ENCODE assay signal across 9 mouse cellular contexts in the genomic region with DNA sequence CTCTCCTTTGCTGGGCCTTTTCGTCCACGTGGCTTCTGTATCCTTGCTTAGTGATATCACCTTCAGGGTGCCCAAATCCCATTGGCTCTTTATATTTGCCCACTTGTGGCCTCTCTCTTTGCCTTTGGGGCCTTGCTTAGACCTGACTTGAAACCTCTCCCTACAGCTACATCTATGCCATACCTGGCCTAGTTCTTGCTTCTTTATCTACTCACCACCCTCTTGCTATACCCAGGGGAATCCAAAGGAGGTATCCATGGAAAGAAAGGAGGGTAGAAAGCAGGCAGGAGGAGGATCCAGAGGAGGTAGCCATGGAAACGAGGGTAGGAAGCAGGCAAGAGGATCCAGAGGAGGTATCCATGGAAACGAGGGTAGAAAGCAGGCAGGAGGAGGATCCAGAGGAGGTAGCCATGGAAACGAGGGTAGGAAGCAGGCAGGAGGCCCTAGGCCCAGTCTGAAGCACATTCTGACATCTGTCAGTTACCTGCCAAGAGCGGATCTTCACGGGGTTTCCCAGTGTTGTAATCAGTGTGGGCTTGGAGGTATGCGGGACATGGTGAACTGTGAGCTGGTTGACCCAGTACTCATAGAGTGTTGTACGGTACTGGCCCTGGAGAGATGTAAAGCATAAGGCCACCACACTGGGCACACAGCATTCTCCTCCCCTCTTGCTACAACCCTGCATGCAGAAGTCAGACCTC. TPM values are rescaled to one million over a fixed set of nuclear protein-coding genes. Genes with fewer than 3 reads are reported as not detected.
A peak's percentile ranks its signal among the peaks of the same experiment; 100 is the strongest.
DNase-seq lines count a peak whose midpoint lies in the region; ATAC-seq lines count a peak whose summit lies in the region.
"Had no signal": no experiment of that assay in that cellular context is flagged by ENCODE, and none has a peak within 500 bp of the region (broad histone marks: within the 10 kb centered on the region; RNA-seq: fewer than 3 reads in every experiment).

No protein-coding gene starts in this region.

- no peaks in the 10 kb centered on the region for H3K36me3 ChIP-seq in kidney, embryonic 14.5 days (ENCODE audit: control insufficient read depth, insufficient read depth, low read length)
- no peaks in the 10 kb centered on the region for H3K36me3 ChIP-seq in liver, embryonic 11.5 days (ENCODE audit: control insufficient read depth, insufficient read depth, low read length)
- H3K36me3 ChIP-seq: liver, embryonic 13.5 days had no signal

- peak overlapping the region; percentile 36; the same call in 1 of the 2 replicates for H3K4me3 ChIP-seq in kidney, embryonic 14.5 days (ENCODE audit: low read length)
- no peak overlapping the region for H3K4me3 ChIP-seq in liver, embryonic 11.5 days (ENCODE audit: low read depth, low read length)

- no peak for ATAC-seq in kidney, embryonic 14.5 days (ENCODE audit: low FRiP score, low TSS enrichment)
- ATAC-seq in liver, embryonic 11.5 days (replicated peaks; ENCODE audit: low FRiP score) = no peak
- no peak for ATAC-seq in monocyte, adult 5-6 weeks (replicated peaks; ENCODE audit: insufficient number of reproducible peaks, low FRiP score, low TSS enrichment, poor library complexity, severe bottlenecking)

- no peaks in the 10 kb centered on the region for H3K9me3 ChIP-seq in kidney, embryonic 14.5 days (ENCODE audit: control insufficient read depth, low read length)
- H3K9me3 ChIP-seq in liver, embryonic 11.5 days (ENCODE audit: control insufficient read depth, low read length) = no peaks in the 10 kb centered on the region
- H3K9me3 ChIP-seq: liver, embryonic 13.5 days had no signal

- intact Hi-C loops in left cerebral cortex, postnatal 14 days (cut with DNase I) = no loop called here

- peaks cover 14% of the 10 kb centered on the region for H3K4me1 ChIP-seq in kidney, embryonic 14.5 days (ENCODE audit: control insufficient read depth, insufficient read depth, low read length)
- peaks cover 6% of the 10 kb centered on the region; the same call in 1 of the 2 replicates for H3K4me1 ChIP-seq in liver, embryonic 11.5 days (replicated peaks; ENCODE audit: control insufficient read depth, insufficient read depth, low read length)

- 74% methylated on average over 9 of the region's 9 CpGs for WGBS in kidney, embryonic 14.5 days
- WGBS in liver, embryonic 11.5 days = 74% methylated on average over 9 of the region's 9 CpGs

- DNase-seq in kidney, postnatal 10 days = no peak
- peak; percentile 31 to 58 for DNase-seq in frontal cortex, postnatal 25 days (ENCODE audit: low spot score in 2 of 2)
- DNase-seq in left cerebral cortex, postnatal 14 days (ENCODE audit: low spot score in 2 of 2) = peak; percentile 64 to 83
- DNase-seq in right cerebral cortex, postnatal 25 days = peak; percentile 62
- DNase-seq in liver, embryonic 11.5 days (ENCODE audit: low spot score) = no peak
- no peak for DNase-seq in urinary bladder, postnatal 25 days (ENCODE audit: low spot score)

- no peak overlapping the region for H3K9ac ChIP-seq in kidney, embryonic 14.5 days (ENCODE audit: low read depth, low read length)
- H3K9ac ChIP-seq in liver, embryonic 11.5 days (ENCODE audit: low read depth, low read length) = no peak overlapping the region

- peak overlapping the region; percentile 38; the same call in 1 of the 2 replicates for H3K27ac ChIP-seq in kidney, embryonic 14.5 days (ENCODE audit: low read depth, low read length)
- H3K27ac ChIP-seq in liver, embryonic 11.5 days (ENCODE audit: low read depth, low read length) = no peak overlapping the region
- H3K27ac ChIP-seq: liver, embryonic 13.5 days had no signal

- H3K27me3 ChIP-seq in kidney, embryonic 14.5 days (ENCODE audit: control insufficient read depth, insufficient read depth, low read length) = no peaks in the 10 kb centered on the region
- no peaks in the 10 kb centered on the region; the same call in 1 of the 2 replicates for H3K27me3 ChIP-seq in liver, embryonic 11.5 days (replicated peaks; ENCODE audit: control insufficient read depth, insufficient read depth, low read length)

- peak overlapping the region; percentile 64 for H3K4me2 ChIP-seq in kidney, embryonic 14.5 days (replicated peaks; ENCODE audit: low read depth, low read length)
- no peak overlapping the region; the same call in 1 of the 2 replicates for H3K4me2 ChIP-seq in liver, embryonic 11.5 days

RNA-seq across cellular contexts. Expression of a gene that starts 17.2 kb away (rescaled TPM):
- 60.0 and 90.3 TPM in 2 replicates for polyA plus RNA-seq in kidney, embryonic 14.5 days (2014; fragmentation: Nextera tagmentation; extraction: Ambion mirVana)
- total RNA-seq in left cerebral cortex, postnatal 14 days (2021) = 100 to 1,000 TPM; 132 to 133 TPM
- 77.2 and 84.4 TPM in 2 replicates for polyA plus RNA-seq in liver, embryonic 11.5 days (2014; fragmentation: Nextera tagmentation; extraction: Ambion mirVana)
- 40.4 to 69.5 TPM (median 59.6 TPM) in 3 replicates for total RNA-seq in monocyte, adult 5-6 weeks (2017)

RNA-seq across cellular contexts. Expression of a gene that starts 17.3 kb away (rescaled TPM):
- polyA plus RNA-seq in kidney, embryonic 14.5 days (2014; fragmentation: Nextera tagmentation; extraction: Ambion mirVana) = 12.4 and 14.7 TPM in 2 replicates
- 1 to 10 TPM; 3.5 to 4.2 TPM for total RNA-seq in left cerebral cortex, postnatal 14 days (2021)
- 14.9 and 15.0 TPM in 2 replicates for polyA plus RNA-seq in liver, embryonic 11.5 days (2014; fragmentation: Nextera tagmentation; extraction: Ambion mirVana)
- 13.2 to 19.6 TPM (median 14.0 TPM) in 3 replicates for total RNA-seq in monocyte, adult 5-6 weeks (2017)

RNA-seq across cellular contexts. Expression of a gene that starts 50.8 kb away (rescaled TPM):
- polyA plus RNA-seq in kidney, embryonic 14.5 days (2014; fragmentation: Nextera tagmentation; extraction: Ambion mirVana) = 0.56 and 0.64 TPM in 2 replicates
- total RNA-seq in left cerebral cortex, postnatal 14 days (2021) = 1 to 10 TPM; 4.8 to 5.8 TPM
- polyA plus RNA-seq in liver, embryonic 11.5 days (2014; fragmentation: Nextera tagmentation; extraction: Ambion mirVana) = 0.10 TPM in 1 of 2 replicates, not detected in the other
- total RNA-seq in monocyte, adult 5-6 weeks (2017) = not detected in 3 replicates

RNA-seq across cellular contexts. Expression of a gene that starts 51.7 kb away (rescaled TPM):
- 259 and 375 TPM in 2 replicates for polyA plus RNA-seq in kidney, embryonic 14.5 days (2014; fragmentation: Nextera tagmentation; extraction: Ambion mirVana)
- total RNA-seq in left cerebral cortex, postnatal 14 days (2021) = 100 to 1,000 TPM; 393 to 408 TPM
- polyA plus RNA-seq in liver, embryonic 11.5 days (2014; fragmentation: Nextera tagmentation; extraction: Ambion mirVana) = 228 and 245 TPM in 2 replicates
- total RNA-seq in monocyte, adult 5-6 weeks (2017) = 88.8 to 157 TPM (median 111 TPM) in 3 replicates

RNA-seq across cellular contexts. Expression of a gene that starts 55.2 kb away (rescaled TPM):
- polyA plus RNA-seq in kidney, embryonic 14.5 days (2014; fragmentation: Nextera tagmentation; extraction: Ambion mirVana) = 5.5 and 9.0 TPM in 2 replicates
- total RNA-seq in left cerebral cortex, postnatal 14 days (2021) = 1 to 10 TPM; 2.0 to 3.0 TPM
- 1.7 and 1.9 TPM in 2 replicates for polyA plus RNA-seq in liver, embryonic 11.5 days (2014; fragmentation: Nextera tagmentation; extraction: Ambion mirVana)
- under 0.01 TPM in 1 of 3 replicates, not detected in the others for total RNA-seq in monocyte, adult 5-6 weeks (2017)

Comparison
In these comparisons a context has a peak if more than half of its experiments do, and no peak if none do; other contexts are left out.
1. DNase-seq: peak in frontal cortex, postnatal 25 days (2 of 2), left cerebral cortex, postnatal 14 days (2 of 2) and right cerebral cortex, postnatal 25 days (single experiment); none in kidney, postnatal 10 days (single experiment), liver, embryonic 11.5 days (single experiment) and urinary bladder, postnatal 25 days (single experiment).